Mouse (Mus musculus): ENCODE measurements around the gene Cx3cr1. TPM values are rescaled to one million over a fixed set of nuclear protein-coding genes. Genes with fewer than 3 reads are reported as not detected.
"Not testable (repeated sequence)": the region's sequence is repeated elsewhere in the genome, so short reads cannot be mapped to it uniquely, and the experiment has no call there.

The Cx3cr1 gene
- 10.5 and 11.3 TPM in 2 replicates for polyA plus RNA-seq (2015; fragmentation: Nextera tagmentation; extraction: Ambion mirVana)

DNA sequence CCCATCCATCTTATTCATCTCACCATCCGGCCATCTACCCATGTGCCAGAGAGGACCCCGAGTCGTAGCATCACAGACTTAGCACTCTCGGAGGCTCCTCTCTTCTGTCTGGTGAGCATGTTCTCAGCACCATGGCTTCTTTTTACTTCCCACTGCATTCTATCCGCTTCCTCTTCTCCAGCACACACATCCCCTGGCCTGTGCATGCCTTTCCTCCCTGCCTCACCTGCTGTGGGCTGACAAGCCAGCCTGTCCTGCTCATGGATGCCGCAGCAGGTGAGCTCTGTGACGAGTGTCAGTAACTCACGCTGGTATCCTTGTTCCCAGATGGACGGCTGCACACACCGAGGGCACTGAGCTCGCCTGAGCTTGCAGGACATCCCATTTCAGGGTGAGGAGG is at the start of gene Cx3cr1:
TSS of gene Cx3cr1 (minus strand) at position 101 of the 400 bp plus-strand sequence.
- 88% methylated on average over 11 of the region's 11 CpGs for WGBS
- no peaks in the 10 kb centered on the region for H3K27me3 ChIP-seq (replicated peaks)
- no peak within 1 kb of the TSS for H3K9ac ChIP-seq (replicated peaks)
- H3K27ac ChIP-seq (replicated peaks) = no peak within 1 kb of the TSS
- H3K4me1 ChIP-seq = no peaks in the 10 kb centered on the region
- no peak within 1 kb of the TSS for H3K4me3 ChIP-seq (replicated peaks)
- no peak for ATAC-seq (ENCODE audit: low FRiP score)
- no peaks in the 10 kb centered on the region for H3K9me3 ChIP-seq (replicated peaks)
- H3K4me2 ChIP-seq = no peak within 1 kb of the TSS
- H3K36me3 ChIP-seq = no peaks in the 10 kb centered on the region

DNA sequence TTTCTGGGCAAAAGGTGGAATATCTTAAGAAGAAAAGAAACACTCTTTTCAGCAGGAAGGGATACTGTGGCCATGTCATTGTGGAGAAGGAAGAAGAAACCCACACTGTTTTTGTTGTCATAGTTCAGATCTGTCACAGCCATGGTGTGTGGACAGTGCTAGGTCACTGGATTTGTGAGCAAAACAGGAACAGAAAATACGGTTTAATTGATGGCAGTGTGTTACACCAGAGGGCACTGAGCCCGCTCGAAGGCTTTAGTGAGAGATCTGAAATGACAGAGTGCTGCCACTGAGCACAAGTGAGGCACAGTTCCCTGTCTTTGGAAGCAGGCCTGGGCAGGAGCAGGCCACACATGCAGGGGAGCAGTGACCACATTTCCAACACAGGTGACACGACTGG is 48.5 kb upstream of the Cx3cr1 start:
- no peak overlapping the region for H3K4me2 ChIP-seq
- no peak overlapping the region for H3K27ac ChIP-seq (replicated peaks)
- H3K27me3 ChIP-seq (replicated peaks) = no peaks in the 10 kb centered on the region
- no peaks in the 10 kb centered on the region for H3K4me1 ChIP-seq
- WGBS = 92% methylated on average over 4 of the region's 4 CpGs
- H3K4me3 ChIP-seq (replicated peaks) = no peak overlapping the region
- ATAC-seq (ENCODE audit: low FRiP score) = no peak
- H3K36me3 ChIP-seq = peaks cover 57% of the 10 kb centered on the region
- H3K9ac ChIP-seq (replicated peaks) = no peak overlapping the region
- H3K9me3 ChIP-seq (replicated peaks) = no peaks in the 10 kb centered on the region

DNA sequence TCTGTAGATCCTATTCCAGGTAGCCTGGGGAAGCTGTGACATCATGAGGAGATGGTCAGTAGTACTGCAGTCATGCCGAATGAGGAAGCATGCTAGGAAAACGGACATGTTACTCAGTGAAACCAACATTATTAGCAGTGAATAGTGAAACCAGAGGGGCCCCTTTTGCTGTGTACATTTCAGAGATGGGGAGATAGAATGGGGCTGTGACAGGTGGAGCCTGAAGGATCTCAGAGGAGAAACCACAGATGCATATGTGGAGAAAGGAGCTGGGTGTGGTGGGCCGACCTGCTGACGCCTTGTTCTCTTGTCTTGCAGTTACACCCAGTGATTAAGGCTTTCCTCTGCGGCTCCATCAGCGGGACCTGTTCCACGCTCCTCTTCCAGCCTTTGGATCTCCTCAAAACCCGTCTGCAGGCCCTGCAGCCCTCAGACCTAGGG is 46.5 kb upstream of the Cx3cr1 start:
- H3K4me1 ChIP-seq = peaks cover 4% of the 10 kb centered on the region
- no peak overlapping the region for H3K4me2 ChIP-seq
- 90% methylated on average over 8 of the region's 8 CpGs for WGBS
- peaks cover 46% of the 10 kb centered on the region for H3K36me3 ChIP-seq
- H3K4me3 ChIP-seq (replicated peaks) = no peak overlapping the region
- H3K27me3 ChIP-seq (replicated peaks) = no peaks in the 10 kb centered on the region
- no peaks in the 10 kb centered on the region for H3K9me3 ChIP-seq (replicated peaks)
- no peak for ATAC-seq (ENCODE audit: low FRiP score)
- no peak overlapping the region for H3K27ac ChIP-seq (replicated peaks)
- no peak overlapping the region for H3K9ac ChIP-seq (replicated peaks)

DNA sequence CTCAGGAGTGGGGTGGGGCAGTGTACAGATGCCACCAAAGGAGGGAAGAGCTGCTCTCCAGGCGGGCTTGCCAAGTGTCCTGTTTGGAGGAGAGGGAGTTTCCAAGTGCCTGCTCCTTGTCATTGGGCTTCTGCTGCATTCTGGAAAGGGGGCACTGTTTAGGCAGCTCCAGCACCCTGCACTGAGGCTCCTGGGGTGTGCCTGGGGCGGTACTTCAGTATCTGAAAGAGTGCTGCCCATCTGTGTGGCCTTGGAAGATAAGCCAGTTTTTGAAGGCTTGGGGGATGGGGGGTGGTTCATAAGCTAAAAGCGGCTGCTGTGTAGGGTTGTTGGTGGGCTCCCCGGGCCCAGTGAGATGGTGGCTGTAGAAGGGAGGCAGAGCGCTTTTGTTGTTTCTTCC is 45.9 kb upstream of the Cx3cr1 start:
- ATAC-seq (ENCODE audit: low FRiP score) = no peak
- 92% methylated on average over 5 of the region's 5 CpGs for WGBS

DNA sequence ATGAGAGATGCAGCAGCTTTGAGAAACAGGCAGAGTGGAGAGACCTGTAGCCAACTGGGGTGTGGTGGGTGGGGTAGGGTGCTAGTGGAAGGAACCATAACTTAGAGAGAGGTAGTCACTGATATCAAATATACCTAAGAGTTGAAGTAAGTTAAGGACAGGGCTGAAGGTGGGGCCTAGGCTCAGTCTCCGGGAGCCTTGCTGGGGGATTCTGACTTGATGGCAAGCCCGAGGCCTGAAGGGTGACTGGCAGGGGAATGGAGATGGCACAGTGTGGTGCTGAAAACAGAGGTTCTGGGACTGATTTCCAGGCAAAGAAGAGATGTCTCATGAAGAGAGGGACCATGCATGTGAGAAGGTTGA is 45.1 kb upstream of the Cx3cr1 start:
- WGBS = 96% methylated on average over 2 of the region's 2 CpGs
- peaks cover 32% of the 10 kb centered on the region for H3K36me3 ChIP-seq
- H3K27ac ChIP-seq (replicated peaks) = no peak overlapping the region
- no peaks in the 10 kb centered on the region for H3K9me3 ChIP-seq (replicated peaks)
- no peaks in the 10 kb centered on the region for H3K27me3 ChIP-seq (replicated peaks)
- ATAC-seq (ENCODE audit: low FRiP score) = no peak
- no peak overlapping the region for H3K9ac ChIP-seq (replicated peaks)
- no peak overlapping the region for H3K4me3 ChIP-seq (replicated peaks)
- H3K4me2 ChIP-seq = no peak overlapping the region
- peaks cover 7% of the 10 kb centered on the region for H3K4me1 ChIP-seq

More for the DNA sequence above, 45.9 kb upstream of the Cx3cr1 start:
- Histone ChIP-seq H3K4me3 (replicated peaks) (no peak overlapping the region), H3K36me3 (peaks cover 40% of the 10 kb centered on the region), H3K9ac (replicated peaks) (no peak overlapping the region), H3K4me2 (no peak overlapping the region), H3K4me1 (peaks cover 7% of the 10 kb centered on the region), H3K27me3 (replicated peaks) (no peaks in the 10 kb centered on the region), H3K9me3 (replicated peaks) (no peaks in the 10 kb centered on the region), H3K27ac (replicated peaks) (no peak overlapping the region)

DNA sequence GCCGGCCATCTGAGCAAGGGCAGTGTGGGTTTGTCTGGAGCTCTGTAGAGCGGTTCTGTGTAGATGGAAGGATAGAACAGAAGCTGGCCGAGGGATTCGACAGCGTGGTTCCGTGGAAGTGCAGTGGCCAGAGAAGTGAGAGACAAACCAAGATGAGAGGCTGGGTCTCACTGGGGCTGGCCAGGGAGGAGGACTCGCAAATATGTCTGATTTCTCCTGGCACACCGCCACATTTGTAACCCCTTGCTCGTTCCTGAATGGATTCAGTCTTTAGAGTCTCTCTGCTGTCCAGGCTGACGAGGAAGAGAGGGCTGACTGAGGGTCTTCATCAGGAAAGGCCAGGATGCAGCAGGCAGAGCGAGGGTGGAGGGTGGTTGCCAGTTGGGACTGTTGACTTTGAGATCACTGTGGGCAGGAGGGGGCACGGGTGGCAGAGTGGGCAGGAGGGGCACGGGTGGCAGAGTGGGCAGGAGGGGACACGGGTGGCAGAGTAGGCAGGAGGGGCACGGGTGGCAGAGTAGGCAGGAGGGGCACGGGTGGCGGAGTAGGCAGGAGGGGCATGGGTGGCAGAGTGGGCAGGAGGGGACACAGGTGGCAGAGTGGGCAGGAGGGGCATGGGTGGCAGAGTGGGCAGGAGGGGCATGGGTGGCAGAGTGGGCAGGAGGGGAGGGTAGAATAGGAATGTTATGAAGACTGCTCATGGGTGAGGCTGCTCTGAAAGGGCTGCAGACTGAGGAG is 44.5 kb upstream of the Cx3cr1 start:
- ATAC-seq (ENCODE audit: low FRiP score) = no peak
- WGBS = 91% methylated on average over 17 of the region's 17 CpGs
- H3K4me3 ChIP-seq (replicated peaks) = no peak overlapping the region
- no peaks in the 10 kb centered on the region for H3K9me3 ChIP-seq (replicated peaks)
- no peak overlapping the region for H3K9ac ChIP-seq (replicated peaks)
- no peak overlapping the region for H3K27ac ChIP-seq (replicated peaks)
- no peaks in the 10 kb centered on the region for H3K27me3 ChIP-seq (replicated peaks)
- no peak overlapping the region for H3K4me2 ChIP-seq
- peaks cover 7% of the 10 kb centered on the region for H3K4me1 ChIP-seq
- H3K36me3 ChIP-seq = peaks cover 26% of the 10 kb centered on the region

DNA sequence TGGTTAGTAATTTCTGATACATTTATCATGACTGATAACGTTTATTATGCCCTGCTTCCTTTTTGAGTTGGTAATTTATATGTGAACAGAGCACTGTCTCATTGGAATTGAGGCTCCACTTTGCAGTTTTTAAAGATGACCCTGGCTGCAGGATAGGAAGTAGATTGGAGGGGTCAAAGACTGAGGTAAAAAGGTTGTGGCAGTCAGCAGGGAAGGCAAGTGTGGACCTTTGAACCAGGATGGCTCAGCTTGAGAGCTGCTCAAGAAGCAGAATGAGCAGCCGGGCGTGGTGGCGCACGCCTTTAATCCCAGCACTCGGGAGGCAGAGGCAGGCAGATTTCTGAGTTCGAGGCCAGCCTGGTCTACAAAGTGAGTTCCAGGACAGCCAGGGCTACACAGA is 43.8 kb upstream of the Cx3cr1 start:
- 93% methylated on average over 7 of the region's 7 CpGs for WGBS

DNA sequence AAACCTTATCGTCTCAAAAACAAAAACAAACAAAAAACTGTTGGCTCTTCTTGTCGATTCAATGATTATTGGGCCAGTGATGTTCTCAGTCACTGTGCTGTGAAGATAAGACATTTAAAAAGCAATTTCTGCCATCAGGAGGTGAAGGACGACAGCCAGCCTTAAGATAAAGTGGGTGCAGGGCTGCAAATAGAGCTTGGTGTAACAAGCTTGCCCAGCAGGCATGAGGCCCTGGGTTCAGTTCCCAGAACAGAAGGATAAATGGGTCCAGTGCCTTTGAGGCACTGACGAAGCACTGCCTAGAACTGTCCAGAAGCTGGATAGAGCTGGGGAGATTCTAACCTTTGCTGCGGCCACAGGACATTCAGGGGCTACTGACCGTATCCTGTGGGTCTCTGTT is 42.8 kb upstream of the Cx3cr1 start:
- Histone ChIP-seq H3K9ac (replicated peaks) (no peak overlapping the region), H3K4me3 (replicated peaks) (no peak overlapping the region), H3K4me1 (peaks cover 7% of the 10 kb centered on the region), H3K27ac (replicated peaks) (no peak overlapping the region), H3K36me3 (peaks cover 13% of the 10 kb centered on the region), H3K4me2 (no peak overlapping the region), H3K27me3 (replicated peaks) (no peaks in the 10 kb centered on the region), H3K9me3 (replicated peaks) (no peaks in the 10 kb centered on the region)
- ATAC-seq (ENCODE audit: low FRiP score) = no peak
- 91% methylated on average over 6 of the region's 6 CpGs for WGBS

More for the DNA sequence above, 43.8 kb upstream of the Cx3cr1 start:
- Histone ChIP-seq H3K4me1 (peaks cover 7% of the 10 kb centered on the region), H3K9me3 (replicated peaks) (no peaks in the 10 kb centered on the region), H3K27me3 (replicated peaks) (no peaks in the 10 kb centered on the region), H3K4me3 (replicated peaks) (no peak overlapping the region), H3K27ac (replicated peaks) (no peak overlapping the region), H3K9ac (replicated peaks) (no peak overlapping the region), H3K36me3 (peaks cover 21% of the 10 kb centered on the region), H3K4me2 (no peak overlapping the region)
- no peak for ATAC-seq (ENCODE audit: low FRiP score)

DNA sequence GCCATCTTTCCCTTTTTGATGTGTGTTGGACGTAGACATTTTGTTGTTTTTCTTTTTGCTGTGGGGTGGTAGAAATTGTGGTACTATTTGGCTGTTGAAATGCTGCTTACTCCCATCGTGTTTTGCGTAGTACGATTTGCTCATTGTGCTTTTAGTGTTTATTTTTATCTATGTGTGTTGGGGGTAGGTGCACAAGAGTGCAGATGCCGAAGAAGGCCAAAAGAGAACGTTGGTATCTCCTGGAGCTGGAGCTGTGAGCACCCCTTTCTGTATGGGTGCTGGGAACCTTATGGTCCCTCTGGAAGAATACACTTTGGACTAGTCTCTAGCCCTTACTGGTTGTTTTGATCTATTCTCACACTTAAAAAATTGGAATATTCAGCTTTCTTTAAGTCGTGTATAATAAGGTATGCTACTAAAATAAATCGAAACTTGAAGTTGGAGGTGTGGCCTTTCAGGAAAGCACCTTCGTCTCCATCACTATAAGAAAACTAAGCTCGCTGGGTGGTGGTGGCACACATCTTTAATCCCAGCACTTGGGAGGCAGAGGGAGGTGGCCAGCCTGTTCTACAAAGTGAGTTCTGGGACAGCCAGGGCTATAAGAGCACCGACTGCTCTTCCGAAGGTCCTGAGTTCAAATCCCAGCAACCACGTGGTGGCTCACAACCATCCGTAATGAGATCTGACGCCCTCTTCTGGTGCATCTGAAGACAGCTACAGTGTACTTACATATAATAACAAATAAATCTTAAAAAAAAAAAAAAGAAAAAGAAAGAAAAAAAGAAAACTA is 41.7 kb upstream of the Cx3cr1 start:
- WGBS = 78% methylated on average over 15 of the region's 15 CpGs
- peak overlapping the region; percentile 98 for H3K4me3 ChIP-seq (replicated peaks)
- H3K9ac ChIP-seq (replicated peaks) = peak overlapping the region; percentile 94; the same call in 1 of the 2 replicates
- no peak for ATAC-seq (ENCODE audit: low FRiP score)
- H3K27me3 ChIP-seq (replicated peaks) = no peaks in the 10 kb centered on the region
- H3K27ac ChIP-seq (replicated peaks) = peak overlapping the region; percentile 98
- peaks cover 7% of the 10 kb centered on the region for H3K4me1 ChIP-seq
- H3K36me3 ChIP-seq = peaks cover 6% of the 10 kb centered on the region
- peak overlapping the region; percentile 79 for H3K4me2 ChIP-seq
- no peaks in the 10 kb centered on the region for H3K9me3 ChIP-seq (replicated peaks)

DNA sequence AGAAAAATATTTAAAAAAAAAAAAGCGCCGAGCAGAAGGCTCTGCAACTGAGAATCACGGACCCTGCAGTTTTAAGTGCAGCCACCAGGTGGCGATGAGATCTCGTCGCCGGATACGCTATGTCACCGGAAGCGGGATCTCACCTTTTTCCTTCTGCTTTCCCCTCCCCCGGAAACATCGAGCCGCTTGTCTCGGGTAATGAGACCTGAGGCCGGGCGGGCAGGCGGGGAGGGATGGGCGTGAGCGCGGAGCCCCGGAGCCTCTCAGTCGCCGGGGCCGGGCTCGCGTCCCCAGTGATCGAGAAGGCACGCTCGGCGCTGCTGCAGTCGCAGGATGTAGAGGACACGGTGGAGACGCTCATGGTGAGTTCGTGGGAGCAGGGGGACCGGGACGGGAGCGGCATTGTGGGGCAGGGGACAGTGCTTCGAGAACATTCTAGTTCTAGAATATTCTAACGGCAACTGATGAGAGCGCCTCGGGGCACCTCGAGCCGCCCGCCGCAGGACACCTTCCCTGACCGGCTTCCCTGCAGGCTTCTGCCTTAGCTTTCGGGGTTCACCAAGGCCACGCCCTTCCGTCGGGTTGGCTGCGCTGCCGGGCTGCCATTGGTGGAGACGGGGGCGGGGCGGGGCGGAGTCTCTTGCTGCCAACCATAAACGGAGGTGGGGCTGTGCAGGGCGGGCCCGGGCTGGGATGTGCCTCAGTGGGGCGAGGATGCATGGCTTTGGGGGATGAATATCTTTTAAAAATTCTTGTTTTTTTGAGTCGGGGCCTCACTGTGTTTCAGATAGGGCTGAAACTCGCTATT is 40.7 kb upstream of the Cx3cr1 start, which contains the start of gene Slc25a38:
TSS of gene Slc25a38 (plus strand) at position 164 of the 808 bp plus-strand sequence.
- peak; percentile 99 for ATAC-seq (ENCODE audit: low FRiP score)
- Histone ChIP-seq H3K9me3 (replicated peaks) (no peaks in the 10 kb centered on the region), H3K4me3 (replicated peaks) (peak within 1 kb of the TSS; percentile 98), H3K9ac (replicated peaks) (peak within 1 kb of the TSS; percentile 94), H3K4me2 (peak within 1 kb of the TSS; percentile 79), H3K4me1 (peaks cover 7% of the 10 kb centered on the region), H3K27ac (replicated peaks) (peak within 1 kb of the TSS; percentile 98), H3K36me3 (0 out of 2 replicates have a peak, but pooled peaks cover 3% of the 10 kb centered on the region), H3K27me3 (replicated peaks) (no peaks in the 10 kb centered on the region)
- WGBS = 2% methylated on average over 59 of the region's 62 CpGs

DNA sequence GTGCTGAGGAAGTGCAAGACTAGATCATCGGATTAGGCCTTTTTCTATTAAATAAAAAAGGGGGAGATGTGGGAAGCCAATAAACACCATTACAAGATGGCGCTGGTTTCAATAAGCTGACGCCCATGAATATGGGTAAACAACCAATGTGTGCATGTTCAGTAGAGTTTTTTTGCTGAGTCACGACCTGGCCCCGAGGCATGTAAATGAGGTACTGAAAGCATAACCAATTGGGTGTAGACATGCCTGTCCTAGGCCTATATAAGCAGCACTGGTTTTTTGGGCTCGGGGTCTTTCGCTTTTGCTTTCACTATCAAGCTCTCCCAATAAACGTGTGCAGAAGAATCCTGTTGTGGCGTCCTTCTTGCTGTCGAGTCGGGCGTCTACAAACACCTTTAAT is 39.3 kb upstream of the Cx3cr1 start:
- not testable (repeated sequence) for H3K4me1 ChIP-seq; H3K27me3 ChIP-seq (replicated peaks); ATAC-seq (ENCODE audit: low FRiP score); H3K9ac ChIP-seq (replicated peaks); H3K36me3 ChIP-seq; H3K4me3 ChIP-seq (replicated peaks); H3K9me3 ChIP-seq (replicated peaks); H3K27ac ChIP-seq (replicated peaks); H3K4me2 ChIP-seq
- WGBS = 95% methylated on average over 12 of the region's 12 CpGs

Measured in neural tube, embryonic 15.5 days (tissue).